Mouse (Mus musculus): ENCODE measurements around the gene Col9a2.
A peak's percentile ranks its signal among the peaks of the same experiment; 100 is the strongest.
"Not testable (repeated sequence)": the region's sequence is repeated elsewhere in the genome, so short reads cannot be mapped to it uniquely, and the experiment has no call there.

Col9a2 gene

GRCm38 (mm10) chr4:121023464-121023863, 15.7 kb upstream of the Col9a2 start:
- DNase-seq = no peak

- no peak for DNase-seq
Measured at GRCm38 (mm10) chr4:121023941-121024340, 15.2 kb upstream of the Col9a2 start.

- DNase-seq = no peak
Measured at GRCm38 (mm10) chr4:121025681-121026080, 13.5 kb upstream of the Col9a2 start.

GRCm38 (mm10) chr4:121028146-121028545, 11.0 kb upstream of the Col9a2 start:
- DNase-seq = no peak

GRCm38 (mm10) chr4:121028659-121029392, 10.4 kb upstream of the Col9a2 start:
- peak; percentile 79 for DNase-seq

GRCm38 (mm10) chr4:121029632-121030031, 9.6 kb upstream of the Col9a2 start:
- DNase-seq = no peak

GRCm38 (mm10) chr4:121031440-121031839, 7.7 kb upstream of the Col9a2 start:
- DNase-seq = no peak

- DNase-seq = no peak
Measured at GRCm38 (mm10) chr4:121033006-121033405, 6.2 kb upstream of the Col9a2 start.

- no peak for DNase-seq
Measured at GRCm38 (mm10) chr4:121040323-121040722, 1.1 kb downstream of the Col9a2 start.

GRCm38 (mm10) chr4:121040897-121041671, 1.9 kb downstream of the Col9a2 start:
- DNase-seq = peak; percentile 87

- DNase-seq = peak; percentile 16
Measured at GRCm38 (mm10) chr4:121042472-121042871, 3.3 kb downstream of the Col9a2 start.

GRCm38 (mm10) chr4:121042946-121043345, 3.8 kb downstream of the Col9a2 start:
- DNase-seq = no peak

- peak; percentile 24 for DNase-seq
Measured at GRCm38 (mm10) chr4:121051863-121052262, 12.7 kb downstream of the Col9a2 start.

- no peak for DNase-seq
Measured at GRCm38 (mm10) chr4:121052454-121053323, 13.5 kb downstream of the Col9a2 start.

- peak; percentile 22 for DNase-seq
Measured at GRCm38 (mm10) chr4:121056342-121056741, 17.2 kb downstream of the Col9a2 start.

GRCm38 (mm10) chr4:121057032-121057431, 17.8 kb downstream of the Col9a2 start:
- DNase-seq = no peak

GRCm38 (mm10) chr4:121059218-121059617, 20.0 kb downstream of the Col9a2 start:
- DNase-seq = not testable (repeated sequence)

GRCm38 (mm10) chr4:121065336-121065735, 26.2 kb downstream of the Col9a2 start:
- no peak for DNase-seq

GRCm38 (mm10) chr4:121074250-121074649, 35.1 kb downstream of the Col9a2 start:
- DNase-seq = no peak

GRCm38 (mm10) chr4:121077915-121078646, 38.9 kb downstream of the Col9a2 start:
- DNase-seq = no peak

GRCm38 (mm10) chr4:121080395-121080794, 41.2 kb downstream of the Col9a2 start:
- no peak for DNase-seq

GRCm38 (mm10) chr4:121084506-121084905, 45.3 kb downstream of the Col9a2 start:
- no peak for DNase-seq
